Mouse (Mus musculus) kidney, embryonic 14.5 days (tissue): ENCODE data around the gene Nrap. TPM values are rescaled to one million over a fixed set of nuclear protein-coding genes. Genes with fewer than 3 reads are reported as not detected.

Experiments used
- ATAC-seq: fragments of 200-750 bp; cut with Nextera tagmentation; 2 replicates; pipeline ENCODE4 v1.8.0; 2017; ENCODE audit warnings: moderate number of reproducible peaks, mild to moderate bottlenecking, moderate TSS enrichment, moderate library complexity; ENCODE audit not compliant: low FRiP score, low TSS enrichment
- H3K27ac ChIP-seq: fragments of 300-500 bp; sonication (generic); 2 replicates; pipeline ENCODE4 v1.5.1; 2014; ENCODE audit warnings: low read depth, mild to moderate bottlenecking, low read length, moderate library complexity, mixed read lengths
- H3K27me3 ChIP-seq: fragments of 300-500 bp; sonication (generic); 2 replicates; pipeline ENCODE4 v1.6.1; 2014; ENCODE audit warnings: mild to moderate bottlenecking, low read length; ENCODE audit not compliant: control insufficient read depth, insufficient read depth
- H3K36me3 ChIP-seq: fragments of 300-500 bp; sonication (generic); 2 replicates; pipeline ENCODE4 v1.6.1; 2014; ENCODE audit warnings: low read length, mixed read lengths; ENCODE audit not compliant: control insufficient read depth, insufficient read depth
- H3K4me1 ChIP-seq: fragments of 300-500 bp; sonication (generic); 2 replicates; pipeline ENCODE4 v1.6.1; 2014; ENCODE audit warnings: low read length, mixed read lengths; ENCODE audit not compliant: control insufficient read depth, insufficient read depth
- H3K4me2 ChIP-seq: fragments of 300-500 bp; sonication (generic); replicated peaks from 2 replicates; pipeline ENCODE4 v1.6.1; 2014; ENCODE audit warnings: low read depth, mild to moderate bottlenecking, low read length
- H3K4me3 ChIP-seq: fragments of 300-500 bp; sonication (generic); 2 replicates; pipeline ENCODE4 v1.5.1; 2014; ENCODE audit warnings: mild to moderate bottlenecking, low read length
- H3K9ac ChIP-seq: fragments of 300-500 bp; sonication (generic); 2 replicates; pipeline ENCODE4 v1.6.1; 2014; ENCODE audit warnings: low read depth, mild to moderate bottlenecking, low read length, moderate library complexity
- H3K9me3 ChIP-seq: fragments of 300-500 bp; sonication (generic); 2 replicates; pipeline ENCODE4 v1.6.1; 2016; ENCODE audit warnings: low read length; ENCODE audit not compliant: control insufficient read depth
- WGBS: fragments of 180-500 bp; shearing (Covaris S2); extraction: QIAGEN DNeasy Blood & Tissue Kit; methylation state at CpG from one replicate; pipeline ENCODE4 v1.1.7; 2014; 5-methylcytosine and 5-hydroxymethylcytosine counted together
- polyA plus RNA-seq: library from polyadenylated mRNA; unstranded; fragments of >200 nt; fragmentation: Nextera tagmentation; extraction: Ambion mirVana; gene quantifications from 2 replicates; pipeline ENCODE4 v1.2.1, GENCODE M21; 2014

Gene Nrap
- polyA plus RNA-seq, 1 experiment from 2014 or later: 0.19 TPM

DNA sequence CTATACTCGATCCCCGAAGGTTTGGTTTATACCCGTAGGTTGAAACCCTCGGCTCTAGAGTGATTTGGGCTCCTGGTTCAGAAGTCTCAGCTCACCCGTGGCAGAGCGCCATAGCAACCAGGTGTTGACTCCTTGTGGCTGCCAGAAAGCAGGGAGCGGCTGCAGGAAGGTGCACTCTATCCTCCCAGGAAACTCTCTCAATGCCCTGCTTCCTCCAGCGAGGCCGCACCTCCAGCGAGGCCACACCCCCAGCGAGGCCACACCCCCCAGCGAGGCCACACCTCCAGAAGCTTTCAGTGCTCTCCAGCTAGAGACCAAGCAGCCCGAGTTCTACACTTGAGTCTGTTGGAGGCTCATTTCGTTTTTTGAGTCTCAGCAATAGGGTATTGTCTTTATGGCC lies 10.4 kb upstream of the Nrap start:
- 53% methylated on average over 14 of the region's 14 CpGs for WGBS
- no peak overlapping the region for H3K4me2 ChIP-seq
- no peak; the same call in 1 of the 2 replicates for ATAC-seq
- H3K27me3 ChIP-seq: peaks cover 5% of the 10 kb centered on the region; the same call in 1 of the 2 replicates
- H3K9me3 ChIP-seq: no peaks in the 10 kb centered on the region
- H3K36me3 ChIP-seq: peaks cover 5% of the 10 kb centered on the region
- no peak overlapping the region for H3K4me3 ChIP-seq
- H3K27ac ChIP-seq: no peak overlapping the region
- H3K4me1 ChIP-seq: peaks cover 14% of the 10 kb centered on the region
- no peak overlapping the region for H3K9ac ChIP-seq

- Histone ChIP-seq H3K36me3 (no peaks in the 10 kb centered on the region), H3K4me2 (no peak overlapping the region), H3K4me1 (peaks cover 14% of the 10 kb centered on the region), H3K4me3 (no peak overlapping the region), H3K9me3 (no peaks in the 10 kb centered on the region), H3K27ac (no peak overlapping the region), H3K27me3 (peaks cover 5% of the 10 kb centered on the region; the same call in 1 of the 2 replicates), H3K9ac (no peak overlapping the region)
- no peak for ATAC-seq
Observed at GRCm38 (mm10) chr19:56398528-56398795, 8.6 kb upstream of the Nrap start.

GRCm38 (mm10) chr19:56397663-56398527 lies 8.1 kb upstream of the Nrap start:
- WGBS: 49% methylated on average over 11 of the region's 11 CpGs
- Histone ChIP-seq H3K9me3 (no peaks in the 10 kb centered on the region), H3K4me2 (peak overlapping the region; percentile 64), H3K4me3 (peak overlapping the region; percentile 59), H3K27ac (peak overlapping the region; percentile 74; the same call in 1 of the 2 replicates), H3K36me3 (no peaks in the 10 kb centered on the region), H3K4me1 (peaks cover 14% of the 10 kb centered on the region), H3K9ac (peak overlapping the region; percentile 68), H3K27me3 (peaks cover 5% of the 10 kb centered on the region; the same call in 1 of the 2 replicates)
- ATAC-seq: 0 out of 2 replicates have a peak, but pooled peaks have one; percentile 13

DNA sequence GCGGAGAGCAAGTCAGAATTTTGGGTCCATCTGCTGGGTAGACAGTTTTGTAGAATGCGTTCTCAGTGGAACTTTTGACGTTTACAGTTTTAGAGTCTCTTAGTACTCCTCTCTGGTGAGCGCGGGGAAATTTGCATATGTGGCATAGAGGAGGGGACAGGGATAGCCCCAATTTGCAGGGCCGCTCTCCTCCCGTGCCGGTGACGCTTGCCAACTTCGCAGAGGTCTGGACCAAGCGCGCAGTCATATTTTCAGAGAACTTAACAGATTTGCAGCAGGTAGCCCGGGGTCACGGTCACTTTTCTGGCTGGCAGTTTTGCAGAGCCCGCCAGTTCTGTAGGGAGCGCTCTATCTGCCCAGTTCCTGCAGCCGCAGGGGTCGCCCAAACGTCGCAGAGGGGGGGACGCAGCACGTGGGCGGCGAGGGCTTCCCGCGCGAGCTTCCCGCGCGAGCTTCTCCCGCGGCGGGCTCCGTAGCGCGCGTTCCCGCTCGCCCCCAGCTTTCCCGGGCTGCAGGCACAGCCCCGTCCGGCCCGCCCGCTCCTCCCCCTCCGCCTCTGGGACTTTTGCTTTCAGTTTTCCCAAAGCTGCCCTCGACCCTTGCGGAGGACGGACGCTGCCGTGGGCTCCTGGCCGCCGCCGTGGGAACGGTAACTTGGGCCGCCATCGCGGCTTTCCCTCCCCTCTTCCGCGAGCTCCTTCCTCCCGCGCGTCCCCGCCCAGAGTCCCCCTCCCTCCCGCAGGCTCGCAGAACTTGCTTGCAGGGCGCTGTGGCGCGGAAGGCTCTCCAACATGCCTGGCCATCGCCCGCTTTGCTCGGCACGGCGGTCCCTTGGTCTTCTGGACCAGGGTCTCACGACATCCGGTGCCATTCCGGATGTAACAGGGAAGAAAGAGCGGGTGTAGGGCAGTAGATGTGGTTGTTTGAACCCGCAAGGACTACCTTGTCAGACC lies 7.1 kb upstream of the Nrap start, which contains the start of gene Casp7:
Gene Casp7, plus strand, starts transcription at position 461 of the 953 bp plus-strand sequence.
- H3K36me3 ChIP-seq: no peaks in the 10 kb centered on the region
- peaks cover 14% of the 10 kb centered on the region for H3K4me1 ChIP-seq
- ATAC-seq: peak; percentile 59
- WGBS: 1% methylated on average over 76 of the region's 78 CpGs
- H3K9me3 ChIP-seq: no peaks in the 10 kb centered on the region
- peak within 1 kb of the TSS; percentile 68 for H3K9ac ChIP-seq
- peak within 1 kb of the TSS; percentile 59 for H3K4me3 ChIP-seq
- peaks cover 5% of the 10 kb centered on the region; the same call in 1 of the 2 replicates for H3K27me3 ChIP-seq
- peak within 1 kb of the TSS; percentile 74; the same call in 1 of the 2 replicates for H3K27ac ChIP-seq
- H3K4me2 ChIP-seq: peak within 1 kb of the TSS; percentile 64

DNA sequence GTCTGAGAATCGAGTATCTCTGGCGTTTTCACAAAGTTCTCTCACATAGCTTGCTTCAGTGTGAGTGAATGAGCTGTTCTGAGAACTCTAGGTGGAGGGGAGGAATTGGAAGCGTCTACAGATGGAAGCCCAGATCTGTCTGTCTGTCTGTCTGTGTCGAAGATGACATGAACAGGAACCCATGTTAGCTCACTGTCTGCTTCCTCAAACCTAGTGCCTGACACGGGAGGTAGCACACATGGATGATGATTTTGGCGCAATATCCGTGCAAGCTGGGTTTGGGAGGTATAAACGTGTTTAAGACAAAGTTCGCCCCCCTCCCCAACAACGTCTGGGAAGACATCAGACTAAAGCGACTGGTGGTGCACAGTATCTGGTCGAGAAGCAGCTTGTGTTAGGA lies 6.4 kb upstream of the Nrap start:
- peaks cover 5% of the 10 kb centered on the region; the same call in 1 of the 2 replicates for H3K27me3 ChIP-seq
- 40% methylated on average over 12 of the region's 12 CpGs for WGBS
- H3K9ac ChIP-seq: peak overlapping the region; percentile 68; the same call in 1 of the 2 replicates
- H3K9me3 ChIP-seq: no peaks in the 10 kb centered on the region
- no peak overlapping the region for H3K27ac ChIP-seq
- H3K4me2 ChIP-seq: peak overlapping the region; percentile 64
- H3K4me1 ChIP-seq: peaks cover 14% of the 10 kb centered on the region
- ATAC-seq: no peak
- H3K4me3 ChIP-seq: peak overlapping the region; percentile 59
- H3K36me3 ChIP-seq: no peaks in the 10 kb centered on the region

DNA sequence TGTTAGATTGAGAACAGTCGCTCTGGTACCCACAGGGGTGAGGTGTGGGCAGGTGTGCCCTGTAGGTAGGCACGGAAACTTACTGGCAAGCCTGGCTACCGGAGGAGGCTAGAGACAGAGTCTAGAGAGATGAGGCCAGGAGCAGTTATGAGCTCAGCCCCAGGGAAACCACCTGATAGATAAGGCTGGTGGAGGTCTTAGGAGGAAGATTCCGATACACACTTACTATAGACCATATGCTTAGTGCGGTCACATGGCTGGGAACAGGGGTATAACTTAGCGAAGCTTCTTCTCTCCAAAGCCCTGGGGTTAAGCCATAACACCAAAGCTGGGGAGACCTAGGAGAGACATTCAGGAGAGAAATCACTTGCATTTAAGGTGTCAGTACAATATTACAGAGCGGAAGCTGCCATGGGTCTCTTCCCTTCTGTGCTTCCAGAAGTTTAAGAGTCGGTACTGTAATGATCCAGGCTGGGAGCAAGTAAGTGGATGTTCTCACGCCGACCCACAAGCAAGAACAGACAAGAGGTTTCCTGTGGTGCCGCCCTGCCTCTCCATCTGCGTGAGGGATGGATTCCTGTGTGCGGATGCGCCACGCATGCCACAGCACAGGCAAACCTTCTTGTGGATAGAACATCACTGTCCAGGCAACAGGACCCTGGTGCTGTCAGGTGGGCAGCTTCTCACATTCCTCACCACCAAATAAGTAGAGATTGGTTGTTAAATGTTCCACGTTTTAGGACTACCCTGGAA lies 5.5 kb upstream of the Nrap start:
- no peak overlapping the region for H3K4me3 ChIP-seq
- peaks cover 5% of the 10 kb centered on the region; the same call in 1 of the 2 replicates for H3K27me3 ChIP-seq
- no peaks in the 10 kb centered on the region for H3K36me3 ChIP-seq
- H3K4me1 ChIP-seq: peaks cover 14% of the 10 kb centered on the region
- H3K9me3 ChIP-seq: no peaks in the 10 kb centered on the region
- no peak overlapping the region for H3K4me2 ChIP-seq
- WGBS: 87% methylated on average over 16 of the region's 16 CpGs
- H3K9ac ChIP-seq: no peak overlapping the region
- H3K27ac ChIP-seq: no peak overlapping the region
- no peak for ATAC-seq

GRCm38 (mm10) chr19:56393311-56393866 lies 3.6 kb upstream of the Nrap start:
- H3K27me3 ChIP-seq: peaks cover 5% of the 10 kb centered on the region; the same call in 1 of the 2 replicates
- H3K4me1 ChIP-seq: peaks cover 14% of the 10 kb centered on the region
- no peak for ATAC-seq
- no peaks in the 10 kb centered on the region for H3K36me3 ChIP-seq
- WGBS: 69% methylated on average over 9 of the region's 9 CpGs
- H3K4me2 ChIP-seq: no peak overlapping the region
- no peak overlapping the region for H3K27ac ChIP-seq
- H3K4me3 ChIP-seq: no peak overlapping the region
- no peaks in the 10 kb centered on the region for H3K9me3 ChIP-seq
- no peak overlapping the region for H3K9ac ChIP-seq
